ENCODE assay signal across 7 mouse cellular contexts in the genomic region with DNA sequence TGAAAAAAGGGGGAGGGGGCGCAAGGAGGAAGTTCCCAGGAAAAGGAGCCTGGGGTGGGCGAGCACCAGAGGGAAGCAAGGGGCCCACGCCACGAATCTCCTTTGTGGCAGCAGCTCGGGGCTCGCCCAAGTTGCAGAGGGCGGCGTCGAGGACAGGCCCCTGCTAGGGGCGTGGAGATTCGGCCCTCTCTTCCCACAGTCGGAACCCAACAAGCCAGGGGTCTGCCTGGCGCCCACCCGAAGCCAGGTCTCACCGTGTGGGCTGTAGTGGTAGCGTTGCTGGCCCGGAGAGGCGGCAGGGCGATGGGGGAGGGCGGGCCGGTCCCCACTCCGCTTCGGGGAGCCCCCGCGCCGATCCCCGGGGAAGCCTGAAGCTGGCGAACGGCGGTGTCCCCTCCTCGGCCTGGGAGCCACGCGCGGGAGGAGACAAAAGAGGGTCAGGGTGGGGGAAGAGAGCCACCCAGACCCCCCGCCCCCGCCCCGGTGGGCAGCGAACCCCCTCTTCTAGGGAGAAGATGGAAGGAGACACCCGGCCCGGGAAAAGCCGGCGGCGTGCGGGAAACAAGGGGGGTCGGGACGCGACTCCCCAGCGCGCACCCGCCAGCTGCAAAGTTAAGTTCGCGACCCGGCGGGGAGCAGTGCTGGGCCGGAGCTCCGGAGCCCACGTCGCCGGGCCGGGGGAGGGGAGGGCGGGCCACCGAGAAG. TPM values are rescaled to one million over a fixed set of nuclear protein-coding genes. Genes with fewer than 3 reads are reported as not detected.
DNase-seq lines count a peak whose midpoint lies in the region; ATAC-seq and TF ChIP-seq lines count a peak whose summit lies in the region.

No protein-coding gene starts in this region.

- peak overlapping the region; percentile 91 for H3K4me3 ChIP-seq in forebrain, embryonic 15.5 days
- H3K4me3 ChIP-seq in hindbrain, embryonic 13.5 days: peak overlapping the region; percentile 88
- peak overlapping the region; percentile 84 for H3K4me3 ChIP-seq in liver, embryonic 11.5 days (ENCODE audit: low read depth, low read length)
- H3K4me3 ChIP-seq in midbrain, postnatal 0 days (ENCODE audit: low read depth, low read length): peak overlapping the region; percentile 99

- peak; percentile 32 for ATAC-seq in forebrain, embryonic 15.5 days (replicated peaks)
- ATAC-seq in hindbrain, embryonic 13.5 days (ENCODE audit: low FRiP score): peak; percentile 34
- ATAC-seq in liver, embryonic 11.5 days (replicated peaks; ENCODE audit: low FRiP score): peak; percentile 46
- ATAC-seq in midbrain, postnatal 0 days (ENCODE audit: low FRiP score): peak; percentile 24

- under 1% methylated on average over 55 of the region's 62 CpGs for WGBS in forebrain, embryonic 15.5 days
- under 1% methylated on average over 37 of the region's 62 CpGs for WGBS in hindbrain, embryonic 13.5 days
- under 1% methylated on average over 57 of the region's 62 CpGs for WGBS in liver, embryonic 11.5 days
- under 1% methylated on average over 50 of the region's 62 CpGs for WGBS in midbrain, postnatal 0 days

- DNase-seq in MN1 (ENCODE audit: low spot score): peak; percentile 25
- DNase-seq in adrenal gland, postnatal 36 days: peak; percentile 41 to 64
- peak; percentile 72 for DNase-seq in liver, embryonic 11.5 days (ENCODE audit: low spot score)
- peak; percentile 40 for DNase-seq in midbrain, postnatal 0 days (ENCODE audit: low spot score)
- peak; percentile 66 for DNase-seq in testis, postnatal 10 days (ENCODE audit: low spot score)

- H3K27ac ChIP-seq in forebrain, embryonic 15.5 days (replicated peaks): peak overlapping the region; percentile 96
- peak overlapping the region; percentile 98 for H3K27ac ChIP-seq in hindbrain, embryonic 13.5 days
- peak overlapping the region; percentile 89 for H3K27ac ChIP-seq in liver, embryonic 11.5 days (ENCODE audit: low read depth, low read length)
- H3K27ac ChIP-seq in midbrain, postnatal 0 days (ENCODE audit: low read depth, low read length): peak overlapping the region; percentile 93

- H3K4me2 ChIP-seq in forebrain, embryonic 15.5 days (replicated peaks): peak overlapping the region; percentile 93
- peak overlapping the region; percentile 94 for H3K4me2 ChIP-seq in hindbrain, embryonic 13.5 days
- peak overlapping the region; percentile 88 for H3K4me2 ChIP-seq in liver, embryonic 11.5 days
- peak overlapping the region; percentile 91 for H3K4me2 ChIP-seq in midbrain, postnatal 0 days (ENCODE audit: low read depth, low read length, poor library complexity, severe bottlenecking)

- H3K36me3 ChIP-seq in forebrain, embryonic 15.5 days: peaks cover 12% of the 10 kb centered on the region
- H3K36me3 ChIP-seq in hindbrain, embryonic 13.5 days: peaks cover 23% of the 10 kb centered on the region
- peaks cover 8% of the 10 kb centered on the region; the same call in 1 of the 2 replicates for H3K36me3 ChIP-seq in liver, embryonic 11.5 days (ENCODE audit: control insufficient read depth, insufficient read depth, low read length)
- peaks cover 8% of the 10 kb centered on the region for H3K36me3 ChIP-seq in midbrain, postnatal 0 days (ENCODE audit: insufficient read depth, low read length)

- no peak for TF ChIP-seq CTCF in midbrain, postnatal 0 days (IDR thresholded peaks at IDR 0.05)

- H3K9ac ChIP-seq in forebrain, embryonic 15.5 days (replicated peaks): peak overlapping the region; percentile 97
- H3K9ac ChIP-seq in hindbrain, embryonic 13.5 days: peak overlapping the region; percentile 97
- H3K9ac ChIP-seq in liver, embryonic 11.5 days (ENCODE audit: low read depth, low read length): peak overlapping the region; percentile 93
- peak overlapping the region; percentile 95 for H3K9ac ChIP-seq in midbrain, postnatal 0 days (replicated peaks; ENCODE audit: low read length, poor library complexity, severe bottlenecking)

- peaks cover 48% of the 10 kb centered on the region for H3K4me1 ChIP-seq in forebrain, embryonic 15.5 days
- peaks cover 42% of the 10 kb centered on the region for H3K4me1 ChIP-seq in hindbrain, embryonic 13.5 days (replicated peaks)
- H3K4me1 ChIP-seq in liver, embryonic 11.5 days (replicated peaks; ENCODE audit: control insufficient read depth, insufficient read depth, low read length): peaks cover 21% of the 10 kb centered on the region
- peaks cover 9% of the 10 kb centered on the region; the same call in 1 of the 2 replicates for H3K4me1 ChIP-seq in midbrain, postnatal 0 days (ENCODE audit: insufficient read depth, low read length)

- no peaks in the 10 kb centered on the region for H3K27me3 ChIP-seq in forebrain, embryonic 15.5 days
- H3K27me3 ChIP-seq in hindbrain, embryonic 13.5 days: no peaks in the 10 kb centered on the region
- no peaks in the 10 kb centered on the region for H3K27me3 ChIP-seq in liver, embryonic 11.5 days (replicated peaks; ENCODE audit: control insufficient read depth, insufficient read depth, low read length)
- no peaks in the 10 kb centered on the region for H3K27me3 ChIP-seq in midbrain, postnatal 0 days (ENCODE audit: insufficient read depth, low read length)

- H3K9me3 ChIP-seq in forebrain, embryonic 15.5 days: no peaks in the 10 kb centered on the region
- H3K9me3 ChIP-seq in hindbrain, embryonic 13.5 days: no peaks in the 10 kb centered on the region
- H3K9me3 ChIP-seq in liver, embryonic 11.5 days (ENCODE audit: control insufficient read depth, low read length): no peaks in the 10 kb centered on the region
- no peaks in the 10 kb centered on the region for H3K9me3 ChIP-seq in midbrain, postnatal 0 days (ENCODE audit: low read length)

RNA-seq across cellular contexts. Expression of gene Dyrk2, which starts 2.0 kb away (rescaled TPM):
- total RNA-seq in adrenal gland, postnatal 36 days (2021): 10 to 100 TPM; 27.4 to 47.7 TPM
- polyA plus RNA-seq in forebrain, embryonic 15.5 days (2015; fragmentation: Nextera tagmentation; extraction: Ambion mirVana): 16.2 and 16.5 TPM in 2 replicates
- polyA plus RNA-seq in hindbrain, embryonic 13.5 days (2015; fragmentation: Nextera tagmentation; extraction: Ambion mirVana): 9.5 and 10.0 TPM in 2 replicates
- 6.0 and 6.1 TPM in 2 replicates for polyA plus RNA-seq in liver, embryonic 11.5 days (2014; fragmentation: Nextera tagmentation; extraction: Ambion mirVana)
- 51.4 and 73.4 TPM in 2 replicates for total RNA-seq in midbrain, postnatal 0 days (2014; rRNA removed)
- polyA plus RNA-seq in midbrain, postnatal 0 days (2015; fragmentation: Nextera tagmentation; extraction: Ambion mirVana): 8.9 and 9.6 TPM in 2 replicates

Comparison
In these comparisons a context has a peak if more than half of its experiments do, and no peak if none do; other contexts are left out.
1. Peak in every context shown above with its lines: DNase-seq, ATAC-seq, H3K4me3 ChIP-seq and H3K27ac ChIP-seq.